Mouse (Mus musculus) left cerebral cortex, adult 2 months (tissue): ENCODE data around the gene Kcnk5. TPM values are rescaled to one million over a fixed set of nuclear protein-coding genes. Genes with fewer than 3 reads are reported as not detected.
A peak's percentile ranks its signal among the peaks of the same experiment; 100 is the strongest.

Source experiments
- DNase-seq, 2 experiments: peaks; one replicate each; pipeline ENCODE4 v3.0.0; 2021 to 2022; ENCODE audit warnings: low spot score in 2 of 2, mixed read lengths in 1 of 2; ENCODE audit errors: extremely low spot score in 1 of 2
- H3K27ac ChIP-seq: fragments of 200-600 bp; 2 replicates; pipeline ENCODE4 v1.8.1; 2022
- H3K4me3 ChIP-seq: fragments of 200-600 bp; 2 replicates; pipeline ENCODE4 v1.8.1; 2022
- CTCF ChIP-seq: fragments of 200-600 bp; IDR thresholded peaks from 2 replicates; pipeline ENCODE4 v1.8.1; 2022; ENCODE audit warnings: antibody characterized with exemption, mild to moderate bottlenecking, moderate library complexity
- intact Hi-C: fragments of 180-260 bp; cut with DNase I; formaldehyde crosslinking; loops from one replicate; pipeline ENCODE4 v1.15.1; 2025
- long read RNA-seq, 2 experiments: library from polyadenylated mRNA; stranded (forward); transcript quantifications; one replicate each; pipeline ENCODE4 v2.0.0; 2021; ENCODE audit warnings: borderline mapping rate in 2 of 2
- total RNA-seq, 2 experiments: library from RNA; stranded (reverse); gene quantifications; 2 replicates each; pipeline ENCODE4 v1.2.3; 2021

The Kcnk5 gene
- total RNA-seq, result under 1 TPM; 0.33 to 0.41 TPM
- long read RNA-seq, experiment 1, result 0 reads
- long read RNA-seq, experiment 2, result 0 reads

DNA sequence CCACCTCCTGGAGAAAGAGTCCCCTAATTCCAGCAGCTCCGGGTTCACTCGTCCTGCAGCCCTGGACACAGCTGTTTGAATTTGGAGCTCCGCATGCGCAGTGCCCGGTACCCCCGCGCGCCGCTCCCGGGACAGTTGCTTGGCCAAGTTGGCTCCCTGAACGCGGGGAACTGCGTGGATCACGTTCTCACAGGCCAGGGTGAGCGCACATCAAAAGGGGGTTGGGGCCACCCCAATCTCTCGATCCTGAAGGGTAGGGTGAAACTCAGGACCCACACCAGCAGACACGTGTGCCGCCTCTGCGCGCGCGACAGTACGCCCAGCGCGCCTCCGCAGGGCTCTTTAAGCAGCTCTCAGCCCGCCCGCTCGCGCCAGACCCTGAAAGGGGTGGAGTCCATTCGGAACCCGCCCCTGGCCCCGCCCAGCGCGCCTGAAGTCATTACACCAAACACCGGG lies at the start of gene Kcnk5:
Kcnk5 (minus strand) TSS at position 344 of the 456 bp plus-strand sequence.
- H3K27ac ChIP-seq, result no peak within 1 kb of the TSS
- peak within 1 kb of the TSS; percentile 55 for H3K4me3 ChIP-seq
- DNase-seq, result peak; percentile 56 to 63
- no peak for TF ChIP-seq CTCF
- intact Hi-C loops, result loop anchor here (5.0 kb wide), 1 partner anchor 359 kb away; the partner anchor contains the start of gene Rtraf

DNA sequence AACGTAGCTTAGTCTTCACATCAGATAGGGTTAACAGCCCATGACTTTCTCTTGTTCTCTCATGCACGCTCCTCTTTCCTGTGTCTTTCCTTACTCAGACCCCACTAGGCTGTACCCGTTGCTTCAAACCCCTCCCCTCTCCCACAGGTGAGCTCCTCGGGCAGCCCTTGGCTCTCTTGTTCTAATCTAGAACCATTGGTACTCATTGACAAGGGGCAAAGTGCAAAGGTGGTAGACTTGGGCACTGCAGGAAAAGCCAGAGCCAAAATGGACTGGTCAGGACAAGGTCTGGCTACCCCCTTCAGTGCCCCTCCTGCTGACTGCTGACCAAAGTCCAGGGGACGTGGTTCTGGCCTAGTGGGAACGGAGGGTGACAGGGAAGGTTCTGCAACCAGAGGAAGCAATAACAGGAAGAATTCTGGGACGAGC lies 48.5 kb upstream of the Kcnk5 start:
- TF ChIP-seq CTCF, result no peak
- Histone ChIP-seq H3K27ac (no peak overlapping the region), H3K4me3 (no peak overlapping the region)
- DNase-seq, result no peak
- intact Hi-C loops, result no loop called here

DNA sequence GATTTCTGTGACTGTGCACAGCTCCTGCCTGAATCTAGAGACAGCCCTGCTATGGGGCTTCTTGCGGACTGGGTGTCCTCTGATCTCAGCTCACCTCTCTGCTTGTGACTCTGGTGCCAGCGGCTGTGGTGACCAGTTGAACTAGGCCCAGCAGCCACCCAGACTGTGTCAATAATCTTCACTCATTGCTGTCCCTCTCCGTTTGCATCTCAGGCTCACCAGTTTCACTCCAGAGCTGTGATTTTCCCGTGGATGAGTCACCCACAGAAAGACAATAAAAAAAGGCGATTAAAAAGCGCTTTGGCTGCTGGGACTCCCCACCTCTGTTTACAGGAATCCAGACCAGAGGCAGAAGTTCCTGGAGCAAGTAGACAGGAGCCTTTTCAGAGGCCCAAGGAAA lies 47.8 kb upstream of the Kcnk5 start:
- no peak for DNase-seq
- no peak overlapping the region for H3K27ac ChIP-seq
- TF ChIP-seq CTCF, result no peak
- intact Hi-C loops, result no loop called here
- no peak overlapping the region for H3K4me3 ChIP-seq

DNA sequence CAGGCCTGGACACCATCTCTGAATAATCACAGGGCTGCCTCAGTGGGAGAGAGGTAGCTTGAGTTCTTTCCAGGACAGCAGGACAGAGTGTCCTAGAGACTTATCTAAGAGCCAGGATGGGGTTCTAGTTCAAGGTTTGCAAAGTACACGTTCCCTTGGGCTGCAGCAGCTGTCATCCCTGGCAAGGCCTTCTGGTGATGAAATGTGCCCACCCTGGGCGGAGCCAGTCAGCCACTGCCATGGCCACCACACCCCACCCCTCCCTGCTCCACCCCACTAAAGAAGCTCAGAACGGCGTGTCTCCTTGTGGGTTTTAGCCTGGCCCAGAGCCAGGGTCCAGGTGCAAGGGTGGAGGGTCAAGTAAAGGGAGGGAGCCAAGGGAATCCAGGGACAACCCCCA lies 46.7 kb upstream of the Kcnk5 start:
- TF ChIP-seq CTCF, result no peak
- intact Hi-C loops, result no loop called here
- Histone ChIP-seq H3K27ac (no peak overlapping the region), H3K4me3 (no peak overlapping the region)
- no peak for DNase-seq

DNA sequence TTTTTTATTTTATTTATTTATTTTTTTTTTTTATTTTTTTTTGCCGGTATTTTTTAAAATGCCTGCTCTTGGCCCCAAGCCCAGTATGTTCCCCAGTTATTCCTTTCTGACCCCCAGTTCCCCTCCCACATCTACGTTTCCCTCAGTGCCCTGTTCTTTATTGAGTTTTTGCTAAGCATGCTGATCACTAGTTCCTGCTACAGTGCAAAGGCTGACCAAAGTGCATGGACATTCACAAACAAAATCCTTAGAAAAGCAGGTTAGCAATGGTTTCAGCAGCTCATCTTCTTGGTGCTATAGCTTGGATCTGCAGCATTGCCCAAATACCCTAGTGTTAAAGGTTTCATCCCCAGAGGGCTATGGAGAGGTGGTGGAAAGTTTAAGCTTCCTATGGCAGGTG lies 45.4 kb upstream of the Kcnk5 start:
- DNase-seq, result no peak
- Histone ChIP-seq H3K27ac (no peak overlapping the region), H3K4me3 (no peak overlapping the region)
- intact Hi-C loops, result no loop called here
- no peak for TF ChIP-seq CTCF

DNA sequence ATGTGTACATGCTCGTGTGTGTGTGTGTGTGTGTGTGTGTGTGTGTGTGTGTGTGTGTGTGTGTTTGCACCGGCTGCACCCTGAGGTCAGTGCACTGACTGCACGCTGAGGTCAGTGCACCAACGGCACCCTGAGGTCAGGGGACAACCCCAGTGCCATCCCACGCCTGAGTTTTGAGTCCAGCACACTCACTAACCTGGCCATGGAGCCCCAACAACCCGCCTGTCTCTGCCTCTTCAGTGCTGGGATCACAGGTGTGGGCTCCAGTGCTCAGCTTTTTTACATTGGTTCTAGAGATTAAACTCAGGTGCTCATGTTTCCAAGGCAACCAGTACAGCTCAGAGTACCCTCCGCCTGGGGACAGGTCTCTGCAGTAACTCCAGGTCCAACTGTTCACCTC lies 44.9 kb upstream of the Kcnk5 start:
- intact Hi-C loops, result no loop called here
- Histone ChIP-seq H3K4me3 (no peak overlapping the region), H3K27ac (no peak overlapping the region)
- DNase-seq, result no peak
- TF ChIP-seq CTCF, result no peak

DNA sequence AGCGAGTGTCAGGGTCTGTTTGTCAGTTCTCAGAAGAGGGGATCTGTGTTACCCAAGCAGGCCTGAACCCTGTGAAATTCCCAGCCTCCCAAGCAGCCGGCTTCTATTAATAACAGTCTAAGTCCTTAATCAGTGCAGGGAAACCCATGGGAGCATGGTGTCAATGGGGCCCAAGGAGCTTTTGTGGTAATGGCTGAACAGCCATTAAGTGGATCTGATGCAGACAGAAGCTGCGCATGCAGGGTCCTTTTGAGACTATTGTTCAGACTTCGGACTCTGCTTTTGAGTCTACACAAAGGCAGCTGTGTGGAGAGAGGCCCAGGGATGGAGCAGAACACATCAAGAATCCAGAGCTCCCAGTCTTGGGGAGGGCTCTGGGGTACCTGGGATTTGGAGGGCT lies 43.9 kb upstream of the Kcnk5 start:
- TF ChIP-seq CTCF, result no peak
- no peak for DNase-seq
- intact Hi-C loops, result no loop called here
- H3K4me3 ChIP-seq, result no peak overlapping the region
- H3K27ac ChIP-seq, result no peak overlapping the region

DNA sequence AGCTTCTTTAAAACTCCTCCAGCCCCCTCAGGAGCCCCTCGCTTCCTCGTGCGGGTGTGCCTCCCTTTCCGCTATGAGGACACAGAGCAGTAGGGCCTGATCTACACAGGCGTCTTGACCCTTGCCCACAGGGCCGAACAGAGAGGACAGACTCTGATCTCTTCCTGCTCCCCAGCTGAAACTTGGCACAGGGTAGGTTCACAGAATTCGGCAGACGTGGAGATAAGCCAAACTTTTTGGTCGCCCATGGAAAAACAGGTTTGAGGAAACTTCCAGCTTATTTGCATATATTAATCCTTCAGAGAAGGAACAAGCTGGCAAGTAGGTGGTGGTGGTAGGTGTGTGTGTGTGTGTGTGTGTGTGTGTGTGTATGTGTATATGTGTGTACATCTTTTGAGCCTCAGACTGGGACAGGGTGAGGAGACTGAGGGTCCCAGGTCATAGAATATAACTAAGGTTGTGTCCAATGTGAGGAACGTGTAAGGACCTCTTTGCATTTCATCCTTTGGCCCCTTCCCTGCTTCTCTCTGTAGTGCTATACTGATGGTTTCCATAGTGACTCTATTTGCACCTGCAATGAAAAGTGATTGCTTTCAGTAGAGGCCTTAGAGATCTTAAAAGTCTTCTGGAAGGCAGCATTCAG lies 43.1 kb upstream of the Kcnk5 start:
- intact Hi-C loops, result loop anchor here (5.0 kb wide), 1 partner anchor 52 kb away; no protein-coding TSS in a partner anchor
- TF ChIP-seq CTCF, result no peak
- Histone ChIP-seq H3K27ac (no peak overlapping the region), H3K4me3 (no peak overlapping the region)
- DNase-seq, result no peak

DNA sequence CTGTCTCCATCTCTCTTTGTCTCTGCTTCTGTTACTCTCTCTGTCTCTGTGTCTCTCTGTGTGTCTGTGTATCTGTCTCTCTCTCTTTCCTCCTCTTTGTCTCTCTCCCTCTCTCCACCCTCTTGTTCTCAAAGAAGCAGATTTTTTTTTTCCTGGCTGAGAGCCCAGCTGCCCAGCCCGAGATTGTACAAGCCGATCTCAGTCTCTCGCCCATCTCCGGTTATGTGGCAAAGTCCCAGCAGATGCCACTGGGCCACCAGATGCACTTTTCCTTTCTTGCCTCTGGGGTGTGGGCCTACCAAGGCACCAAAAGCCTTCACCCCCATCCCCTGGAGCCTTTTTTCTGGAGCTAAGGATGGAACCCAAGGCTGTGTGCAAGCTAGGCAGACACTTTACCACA lies 42.6 kb upstream of the Kcnk5 start:
- H3K4me3 ChIP-seq, result no peak overlapping the region
- DNase-seq, result no peak
- H3K27ac ChIP-seq, result no peak overlapping the region
- TF ChIP-seq CTCF, result no peak
- intact Hi-C loops, result loop anchor here (5.0 kb wide), 1 partner anchor 52 kb away; no protein-coding TSS in a partner anchor

DNA sequence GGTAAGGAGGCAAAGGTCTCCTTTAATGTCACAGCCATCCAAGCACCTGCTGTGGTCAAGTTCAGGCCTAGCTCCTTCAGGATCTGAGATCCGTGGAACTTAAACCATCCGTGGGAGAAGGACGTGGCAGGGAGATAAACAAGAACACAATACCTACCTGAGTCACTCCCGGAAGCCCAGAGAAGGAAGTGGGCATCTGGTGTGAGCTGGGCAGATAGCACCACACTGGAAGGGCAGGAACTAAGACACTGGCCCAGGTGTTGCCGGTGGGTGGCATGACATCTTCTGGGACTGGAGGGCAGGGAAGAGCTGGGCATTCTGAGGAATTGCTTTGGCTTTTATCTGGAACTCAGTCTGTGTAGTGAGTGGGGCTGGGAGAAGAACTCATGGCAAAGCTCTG lies 41.6 kb upstream of the Kcnk5 start:
- no peak overlapping the region for H3K4me3 ChIP-seq
- DNase-seq, result no peak
- no peak for TF ChIP-seq CTCF
- intact Hi-C loops, result loop anchor here (5.0 kb wide), 1 partner anchor 51 kb away; no protein-coding TSS in a partner anchor
- H3K27ac ChIP-seq, result no peak overlapping the region

DNA sequence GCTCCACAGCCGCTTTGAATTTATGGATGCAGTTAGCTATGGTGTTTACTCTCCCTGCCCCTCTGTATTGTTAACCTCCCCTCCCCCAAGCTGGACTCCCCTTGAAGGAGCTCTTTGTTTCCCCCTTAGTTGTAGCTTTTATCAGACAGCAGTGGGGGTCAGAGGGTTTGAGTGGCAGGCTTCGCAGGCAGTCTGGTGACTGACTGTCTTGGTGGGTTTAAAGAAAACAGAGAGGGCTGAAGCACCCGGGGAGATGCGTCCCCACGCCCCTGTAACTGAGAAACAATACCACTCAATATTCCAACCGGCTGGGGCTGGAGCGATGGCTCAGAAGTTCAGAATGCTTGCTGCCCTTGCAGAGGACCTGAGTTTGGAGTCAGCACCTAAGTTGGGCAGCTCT lies 39.5 kb upstream of the Kcnk5 start:
- no peak for DNase-seq
- Histone ChIP-seq H3K4me3 (no peak overlapping the region), H3K27ac (no peak overlapping the region)
- intact Hi-C loops, result loop anchor here (5.0 kb wide), 1 partner anchor 49 kb away; no protein-coding TSS in a partner anchor
- no peak for TF ChIP-seq CTCF

DNA sequence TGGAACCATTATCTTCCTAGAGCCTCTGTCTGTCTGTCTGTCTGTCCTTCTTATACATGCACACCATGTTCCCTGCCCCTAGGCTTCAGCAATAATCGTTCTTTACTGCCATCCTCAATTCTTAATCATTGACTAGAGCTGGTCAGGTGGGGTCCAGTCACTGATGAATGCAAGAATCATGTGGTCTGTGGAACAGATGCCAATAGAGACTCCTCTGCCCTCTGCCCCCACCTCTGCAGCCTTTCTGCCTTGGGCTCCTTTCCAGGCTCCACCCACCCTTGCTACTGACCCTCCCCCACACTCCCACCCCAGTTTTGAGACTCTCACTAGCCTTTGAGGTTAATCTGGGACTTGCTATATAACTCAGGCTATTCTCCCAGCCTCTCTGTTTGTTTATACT lies 38.2 kb upstream of the Kcnk5 start:
- no peak for TF ChIP-seq CTCF

More for the DNA sequence above, 38.2 kb upstream of the Kcnk5 start:
- DNase-seq, result no peak
- intact Hi-C loops, result loop anchor here (5.0 kb wide), 1 partner anchor 48 kb away; no protein-coding TSS in a partner anchor
- Histone ChIP-seq H3K4me3 (no peak overlapping the region), H3K27ac (no peak overlapping the region)
